Mouse (Mus musculus): Measurements from ENCODE around the gene Adamtsl1.

DNA sequence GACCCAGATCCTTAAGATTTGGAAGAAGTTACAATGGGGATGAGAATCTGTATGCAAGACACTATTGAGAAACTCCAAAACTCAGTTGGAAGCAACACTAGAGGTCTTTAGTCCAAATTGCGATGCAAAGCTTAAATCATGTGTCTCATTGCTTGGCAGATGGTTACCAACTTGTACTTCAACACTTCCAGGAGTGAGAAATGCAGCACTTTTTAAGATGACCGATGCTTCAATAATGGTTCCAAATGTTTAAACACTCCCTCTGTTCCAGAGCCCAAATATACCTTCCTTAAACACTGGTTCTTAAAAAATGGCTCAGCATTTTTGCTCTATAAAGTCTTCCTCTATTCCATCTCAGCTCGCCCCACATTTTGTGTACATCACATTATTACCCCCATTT is 499.7 kb downstream of the Adamtsl1 start:
- TF ChIP-seq POLR2A (IDR thresholded peaks at IDR 0.05; ENCODE audit: control insufficient read depth, extremely low read depth, insufficient read depth, low read length, poor library complexity) (no peak), CTCF (IDR thresholded peaks at IDR 0.05; ENCODE audit: borderline replicate concordance, control insufficient read depth, extremely low read depth, insufficient read depth, low read length, poor library complexity) (no peak)

All from thymus, adult 2 months (tissue).